Mouse (Mus musculus) forelimb bud, embryonic 11.5 days (tissue): ENCODE data around the gene Fam117a.
"Not testable (repeated sequence)": the region's sequence is repeated elsewhere in the genome, so short reads cannot be mapped to it uniquely, and the experiment has no call there.

Experiments used
- DNase-seq: peaks from one replicate; pipeline ENCODE4 v3.0.0-alpha.2; 2012; ENCODE audit warnings: low read depth, low spot score

The Fam117a gene

DNA sequence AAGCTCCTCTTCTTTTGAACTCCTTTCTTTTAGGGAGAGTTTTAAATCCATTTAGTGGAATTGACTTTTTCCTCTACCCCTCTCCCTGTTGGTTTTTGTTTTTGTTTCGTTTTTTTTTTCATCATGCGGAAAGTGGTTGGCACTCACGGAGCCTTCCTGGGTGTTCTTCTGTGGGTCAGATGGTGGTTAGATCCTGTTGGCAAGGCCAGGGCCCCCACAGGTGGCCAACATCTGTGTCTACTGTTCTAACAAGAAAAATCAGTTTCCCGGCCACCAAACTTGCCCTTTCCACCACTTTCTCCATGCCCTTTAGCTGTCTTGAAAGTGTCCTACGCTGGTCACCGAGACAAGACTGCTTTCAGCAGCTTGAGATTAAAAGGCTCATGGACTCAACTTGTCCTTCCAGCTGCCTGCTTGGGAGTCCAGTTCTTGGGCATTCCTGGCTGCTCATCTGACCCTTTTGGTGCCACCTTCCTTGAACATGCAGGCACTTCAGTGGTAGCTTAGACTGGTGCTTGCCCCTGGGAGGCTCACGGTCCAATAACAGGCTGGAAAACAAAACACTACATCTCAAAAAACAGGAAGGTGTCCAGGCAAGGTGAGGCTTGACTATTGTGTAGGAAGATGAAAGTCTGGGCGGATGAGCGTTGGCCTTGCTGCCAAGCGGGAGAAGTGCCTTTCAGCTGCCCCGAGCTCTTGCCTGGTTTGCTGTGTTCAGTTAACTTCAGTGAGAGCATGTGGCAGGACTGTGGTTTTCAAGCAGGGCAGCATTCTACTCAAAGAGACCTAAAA lies 56.1 kb downstream of the Fam117a start:
- no peak for DNase-seq

DNA sequence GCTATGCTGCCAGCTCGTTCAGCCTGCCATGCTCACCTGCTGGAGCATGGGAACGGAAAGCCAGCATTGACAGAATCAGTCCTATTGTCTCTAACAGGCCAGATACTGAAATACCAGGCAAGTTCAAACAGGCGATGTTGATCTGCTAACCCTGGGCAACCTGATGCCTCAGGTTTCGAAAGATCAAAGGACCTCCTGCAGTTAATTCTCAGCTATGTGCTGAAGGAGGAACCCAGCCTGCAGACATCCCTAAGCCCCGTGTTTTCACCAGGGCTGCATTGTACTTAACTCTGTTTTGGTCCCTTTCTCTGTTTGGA lies 56.6 kb downstream of the Fam117a start:
- peak; percentile 46 for DNase-seq

DNA sequence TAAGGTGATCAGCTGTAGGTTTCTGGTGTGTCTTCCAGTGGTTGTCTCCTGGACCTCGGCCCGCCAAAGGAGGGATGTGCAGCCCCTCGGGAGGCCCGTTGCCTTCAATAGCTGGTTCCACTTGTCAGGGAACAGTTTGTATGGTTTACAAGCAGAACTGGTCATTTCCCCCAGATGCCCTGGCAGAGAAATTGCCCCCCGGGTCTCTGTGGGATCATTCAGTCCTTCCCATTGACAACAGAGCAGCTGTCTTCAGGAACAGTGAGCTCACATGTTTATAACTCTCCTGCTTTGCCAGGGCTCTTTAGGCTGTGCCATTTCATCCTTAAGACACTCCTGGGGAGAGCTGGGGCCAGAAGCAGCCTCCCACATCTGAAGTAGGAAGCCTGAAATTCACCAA lies 57.3 kb downstream of the Fam117a start:
- DNase-seq = no peak

GRCm38 (mm10) chr11:95396548-95396947 lies 59.7 kb downstream of the Fam117a start:
- DNase-seq = no peak

GRCm38 (mm10) chr11:95397843-95398835 lies 61.3 kb downstream of the Fam117a start:
- peak; percentile 73 for DNase-seq

DNA sequence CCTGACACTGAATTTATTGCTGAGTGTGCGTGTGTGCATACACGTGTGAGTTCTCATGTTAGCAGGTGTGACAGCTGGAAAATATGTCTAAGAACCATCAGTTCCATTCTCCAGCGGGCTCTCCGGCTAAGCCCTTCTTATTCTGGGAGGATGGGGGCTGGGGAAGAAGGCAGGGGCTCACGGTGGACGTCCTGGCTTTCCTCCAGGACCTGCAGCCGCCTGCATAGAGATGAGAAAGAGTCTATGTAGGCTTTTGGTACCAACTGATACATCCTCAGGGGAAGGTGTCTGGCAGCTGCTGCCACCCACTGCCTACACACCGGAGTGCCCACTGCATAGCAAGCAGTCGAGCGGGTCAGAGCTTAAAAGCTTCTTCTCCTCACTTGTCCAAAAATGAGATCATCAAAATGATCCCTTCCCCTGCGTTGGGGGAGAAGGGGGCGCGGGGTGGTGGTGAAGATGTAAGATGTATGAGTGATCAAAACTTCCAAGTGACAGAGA lies 62.8 kb downstream of the Fam117a start:
- no peak for DNase-seq

DNA sequence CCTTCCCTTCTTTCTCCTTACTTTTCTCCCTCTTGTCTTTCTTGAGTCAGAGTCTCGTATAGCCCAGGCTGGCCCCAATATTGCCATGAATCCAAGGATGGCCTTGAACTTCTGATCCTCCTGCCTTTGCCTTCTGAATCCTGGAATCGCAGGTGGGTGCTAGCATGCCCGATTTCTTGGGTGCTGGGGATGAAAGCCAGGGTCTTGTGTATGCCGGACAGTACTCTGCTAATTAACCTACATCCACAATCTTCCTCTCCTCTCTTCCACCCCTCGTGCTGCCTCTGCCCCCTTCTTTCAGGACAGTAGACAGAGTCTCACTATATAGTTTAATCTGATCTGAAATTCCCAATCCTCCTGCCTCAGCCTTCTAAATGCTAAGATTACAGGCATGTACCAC lies 64.8 kb downstream of the Fam117a start:
- no peak for DNase-seq

DNA sequence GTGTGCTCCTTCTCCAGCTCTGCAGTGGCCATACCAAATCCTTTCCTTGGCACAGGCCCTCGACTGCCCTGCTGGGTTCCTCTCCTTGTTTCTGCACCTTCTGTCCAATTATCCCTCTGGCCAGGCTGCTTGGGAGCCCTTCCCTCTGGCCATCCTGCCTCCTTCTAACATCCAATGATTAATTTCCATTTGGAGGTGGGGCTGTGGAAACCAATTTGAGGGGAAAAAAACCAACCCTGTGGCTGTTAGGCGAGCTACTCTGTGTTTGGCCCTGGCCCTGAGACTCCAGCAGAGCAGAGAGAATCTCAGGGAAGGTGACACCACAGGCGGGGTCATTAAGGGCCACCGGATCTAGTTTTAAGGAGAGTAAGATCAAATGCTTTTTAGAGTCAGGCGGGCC lies 65.4 kb downstream of the Fam117a start:
- no peak for DNase-seq

DNA sequence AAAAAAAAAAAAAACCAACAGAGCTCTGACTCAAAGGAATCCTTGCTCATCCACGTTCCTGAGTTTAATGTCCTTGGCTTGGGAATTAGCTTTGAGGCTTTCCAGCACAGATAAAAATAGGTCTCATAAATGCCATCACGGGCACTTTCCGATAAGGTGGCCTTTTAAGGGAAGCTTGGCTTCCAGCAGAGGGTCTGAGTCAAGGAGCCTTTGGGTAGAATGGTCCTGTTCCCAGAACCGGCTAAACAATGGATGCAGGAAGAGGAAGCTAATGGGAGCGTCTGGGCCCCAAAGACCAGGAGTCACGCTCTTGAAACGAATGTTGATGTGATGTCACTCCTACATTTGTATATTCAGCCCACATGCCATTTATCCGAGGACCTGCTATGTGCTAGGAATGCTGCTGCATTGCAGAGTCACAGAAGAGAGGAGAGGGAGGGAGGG lies 65.9 kb downstream of the Fam117a start:
- DNase-seq = no peak

DNA sequence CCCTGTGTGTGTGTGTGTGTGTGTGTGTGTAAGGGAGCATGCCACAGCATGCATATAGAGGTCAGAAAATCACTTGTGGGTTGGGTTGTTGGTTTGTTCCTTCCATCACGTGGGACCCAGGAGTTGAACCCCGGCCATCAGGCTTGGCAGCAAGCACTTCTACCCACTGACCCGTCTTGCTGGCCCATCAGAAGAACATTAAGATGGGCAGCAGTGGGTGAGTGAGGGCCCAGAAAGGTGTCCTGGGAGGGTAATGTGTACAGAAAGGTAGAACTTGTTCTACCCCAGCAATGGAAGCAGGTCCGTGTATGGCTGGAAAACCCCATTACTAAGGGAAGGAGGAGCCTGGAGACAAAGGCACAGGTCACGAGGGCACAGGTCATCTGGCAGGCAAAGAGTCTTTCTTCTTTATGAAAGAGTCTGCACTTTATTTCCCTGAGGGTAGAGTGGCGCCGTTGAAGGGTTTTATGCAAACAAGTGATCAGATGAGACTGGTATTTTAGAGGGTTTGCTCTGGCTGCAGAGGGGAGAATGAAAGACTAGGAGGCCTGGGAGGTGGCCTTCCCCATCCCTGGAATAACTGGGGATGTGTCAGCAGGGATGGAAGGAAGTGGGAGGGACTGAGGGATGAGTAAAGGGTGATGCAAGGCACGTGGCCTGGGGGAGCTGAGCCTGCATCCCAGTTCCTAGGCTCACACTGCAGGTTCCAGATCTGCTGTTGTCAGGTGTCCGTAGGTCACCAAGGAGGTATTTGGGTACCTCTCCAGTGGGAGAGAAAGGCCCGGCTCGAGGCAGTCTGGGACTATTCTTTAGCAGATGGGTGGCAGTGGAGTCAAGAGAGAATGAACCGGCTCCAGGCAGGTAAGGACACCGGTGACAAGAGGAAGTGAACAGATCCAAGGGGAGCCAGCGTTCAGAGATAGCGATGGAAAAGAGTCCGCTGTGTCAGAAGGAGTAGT lies 66.8 kb downstream of the Fam117a start:
- no peak for DNase-seq

DNA sequence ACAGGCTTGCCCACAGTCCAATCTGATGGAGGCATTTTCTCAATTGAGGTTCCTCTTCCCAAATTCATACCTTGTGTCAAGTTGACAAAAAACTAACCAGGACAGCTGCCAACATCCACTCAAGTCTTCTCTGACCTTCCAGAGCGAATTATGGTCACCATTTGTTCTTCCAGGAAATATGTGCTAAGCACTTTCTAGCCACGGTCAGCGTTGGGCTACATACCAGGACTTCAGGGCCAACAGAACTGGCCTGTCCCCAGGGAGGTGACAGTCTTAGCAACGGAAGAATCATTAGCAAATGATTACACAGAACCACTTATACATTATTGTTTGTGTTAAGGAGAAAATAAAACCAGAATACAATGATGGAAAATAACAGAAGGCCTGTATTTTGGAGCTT lies 69.0 kb downstream of the Fam117a start:
- no peak for DNase-seq

DNA sequence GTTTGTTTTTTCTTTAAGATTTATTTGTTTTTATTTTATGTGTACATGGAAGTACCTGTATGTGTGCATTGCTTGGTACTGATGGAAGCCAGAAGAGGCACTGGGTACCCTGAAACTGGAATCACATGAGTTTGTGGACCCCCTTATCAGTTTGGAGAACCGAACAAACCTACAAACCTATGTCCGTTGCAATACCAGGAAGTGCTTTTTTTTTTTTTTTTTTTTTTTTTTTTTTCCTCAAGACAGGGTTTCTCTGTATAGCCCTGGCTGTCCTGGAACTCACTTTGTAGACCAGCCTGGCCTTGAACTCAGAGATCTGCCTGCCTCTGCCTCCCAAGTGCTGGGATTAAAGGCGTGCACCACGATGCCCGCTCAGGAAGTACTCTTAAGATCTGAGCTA lies 69.6 kb downstream of the Fam117a start:
- not testable (repeated sequence) for DNase-seq

DNA sequence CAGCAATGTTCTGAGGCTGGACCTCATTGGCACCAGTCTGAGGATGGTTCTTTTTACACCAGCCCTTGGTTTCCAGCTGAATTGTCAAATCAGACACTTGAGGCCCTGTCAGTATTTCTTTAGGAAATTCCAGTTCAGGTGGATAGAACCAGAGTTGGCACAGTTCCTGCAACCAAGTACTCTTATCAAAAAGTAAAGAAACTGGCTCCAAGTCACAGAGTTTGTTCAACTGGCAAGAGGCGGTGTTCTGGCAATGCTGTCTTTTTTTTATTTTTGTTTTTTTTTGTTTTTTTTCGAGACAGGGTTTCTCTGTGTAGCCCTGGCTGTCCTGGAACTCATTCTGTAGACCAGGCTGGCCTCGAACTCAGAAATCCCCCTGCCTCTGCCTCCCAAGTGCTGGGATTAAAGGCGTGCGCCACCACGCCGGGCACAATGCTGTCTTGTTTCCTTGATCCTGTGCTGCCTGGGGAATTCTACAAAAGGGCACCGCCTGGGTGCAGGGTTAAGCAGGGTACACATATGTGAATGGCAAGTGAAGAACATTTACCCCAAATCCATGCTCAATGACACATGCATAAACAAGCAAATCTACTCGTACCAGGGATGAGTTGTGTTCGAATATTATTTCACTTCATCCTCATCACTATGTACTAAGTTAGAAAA lies 72.8 kb downstream of the Fam117a start:
- DNase-seq = no peak

DNA sequence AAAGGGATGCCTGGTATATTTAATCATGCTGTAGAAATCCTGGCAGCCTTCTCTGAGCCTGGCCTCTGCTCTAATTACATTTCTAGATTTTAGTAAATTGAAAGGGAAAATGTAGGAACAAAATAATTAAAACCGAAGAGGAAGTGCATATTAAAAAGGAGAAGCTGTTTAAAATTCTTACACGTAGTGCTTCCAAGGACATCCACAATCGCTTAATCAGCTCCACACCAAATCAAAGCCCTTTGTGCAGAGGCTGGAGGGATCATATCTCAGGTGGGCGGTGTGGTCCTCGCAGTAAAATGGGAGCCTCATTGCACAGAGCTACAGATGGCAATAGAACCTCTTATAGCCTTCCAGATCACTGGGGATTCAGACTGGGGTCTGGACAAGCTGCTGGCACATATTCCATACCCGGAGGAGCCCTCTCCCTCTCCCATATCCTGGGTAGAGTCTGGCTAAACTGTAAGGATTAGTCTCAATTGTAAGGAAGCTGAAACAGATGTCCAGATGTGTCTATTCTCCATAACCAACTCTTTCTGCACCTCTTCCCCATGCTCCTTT lies 74.7 kb downstream of the Fam117a start:
- no peak for DNase-seq

- DNase-seq = no peak
Measured at GRCm38 (mm10) chr11:95412615-95413014, 75.8 kb downstream of the Fam117a start.

GRCm38 (mm10) chr11:95413641-95414535 lies 77.1 kb downstream of the Fam117a start, which contains the start of gene Spop:
TSS of gene Spop (plus strand) at chr11:95414080.
- peak; percentile 95 for DNase-seq

DNA sequence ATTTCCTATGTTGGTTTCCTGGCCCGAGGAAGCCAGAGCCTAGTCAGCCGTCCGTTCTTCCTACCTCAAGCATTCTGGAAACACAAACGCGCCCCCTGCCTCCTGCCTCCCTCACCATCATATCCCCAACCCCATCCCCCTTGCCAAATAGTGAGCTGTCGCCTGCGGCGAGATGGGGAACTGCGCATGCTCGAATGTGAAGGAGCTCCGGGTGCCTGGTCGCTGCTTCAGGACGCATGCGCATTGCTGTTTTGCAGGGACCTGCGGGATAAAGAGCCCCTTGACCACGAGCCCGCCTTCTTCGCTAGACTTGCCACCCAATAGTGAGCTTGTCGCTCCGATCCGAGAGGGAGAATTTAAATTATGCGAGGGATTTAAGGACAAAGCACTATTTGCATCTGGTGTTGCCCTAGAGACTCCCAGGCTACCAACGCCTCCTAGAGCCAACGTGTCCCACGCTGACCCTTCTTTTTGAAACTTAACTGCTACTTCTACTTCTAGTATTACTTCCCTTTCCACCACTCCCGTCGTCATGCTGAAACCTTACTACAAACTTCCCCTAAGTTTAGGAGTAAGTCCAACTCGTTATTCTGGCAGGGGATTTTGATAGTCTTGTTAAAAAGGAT lies 77.8 kb downstream of the Fam117a start:
- peak; percentile 100 for DNase-seq

- no peak for DNase-seq
Measured at GRCm38 (mm10) chr11:95415931-95416330, 79.1 kb downstream of the Fam117a start.

GRCm38 (mm10) chr11:95417341-95417740 lies 80.5 kb downstream of the Fam117a start:
- no peak for DNase-seq
